Mouse (Mus musculus) cerebellum, adult 2 months (tissue): ENCODE measurements at regions not wholly inside any gene's neighbourhood (a gene's known extent, or its start where the extent isn't known, plus 50 kb on each side); places are given as distances from the start of the nearest gene placed in this dataset.

Source experiments
- DNase-seq, 2 experiments: peaks; one replicate each; pipeline ENCODE4 v3.0.0; 2021
- H3K27ac ChIP-seq: fragments of 200-500 bp; 2 replicates; pipeline ENCODE4 v1.5.1; 2012; ENCODE audit warnings: low read length, control low read depth, inconsistent platforms; ENCODE audit not compliant: insufficient read depth
- H3K27me3 ChIP-seq: fragments of 200-500 bp; 2 replicates; pipeline ENCODE4 v1.6.1; 2012; ENCODE audit warnings: inconsistent platforms, mild to moderate bottlenecking, low read length, moderate library complexity; ENCODE audit not compliant: control insufficient read depth, insufficient read depth
- H3K4me1 ChIP-seq: fragments of 200-500 bp; 2 replicates; pipeline ENCODE4 v1.6.1; 2011; ENCODE audit warnings: low read length; ENCODE audit not compliant: control insufficient read depth, insufficient read depth
- H3K4me3 ChIP-seq: fragments of 200-500 bp; replicated peaks from 2 replicates; pipeline ENCODE3; 2011; ENCODE audit warnings: mild to moderate bottlenecking, low read depth, low read length, control low read depth; ENCODE audit not compliant: insufficient read depth
- CTCF ChIP-seq: fragments of 200-500 bp; IDR thresholded peaks from 2 replicates; pipeline ENCODE4 v1.5.1; 2011; ENCODE audit warnings: low read depth, mild to moderate bottlenecking, control low read depth, low read length, moderate library complexity, borderline replicate concordance; ENCODE audit not compliant: insufficient read depth
- POLR2A ChIP-seq: fragments of 200-500 bp; IDR thresholded peaks from 2 replicates; pipeline ENCODE4 v1.6.1; 2011; ENCODE audit warnings: low read length, control low read depth, borderline replicate concordance; ENCODE audit not compliant: insufficient read depth
- WGBS: fragments of 180-500 bp; shearing (Covaris S2); methylation state at CpG from one replicate; pipeline ENCODE4 v1.1.7; 2018; 5-methylcytosine and 5-hydroxymethylcytosine counted together

- no peak overlapping the region for H3K27ac ChIP-seq
- no peaks in the 10 kb centered on the region for H3K27me3 ChIP-seq
- H3K4me3 ChIP-seq = no peak overlapping the region
- 16% methylated on average over 7 of the region's 7 CpGs for WGBS
- no peaks in the 10 kb centered on the region for H3K4me1 ChIP-seq
- no peak for DNase-seq
- TF ChIP-seq CTCF = no peak
- no peak for TF ChIP-seq POLR2A
Observed at GRCm38 (mm10) chr5:75756168-75756567, 181.5 kb downstream of the Kit start.

GRCm38 (mm10) chr5:75754356-75754755 lies 179.6 kb downstream of the Kit start:
- Histone ChIP-seq H3K27me3 (no peaks in the 10 kb centered on the region), H3K27ac (no peak overlapping the region), H3K4me1 (no peaks in the 10 kb centered on the region), H3K4me3 (no peak overlapping the region)
- WGBS = 42% methylated on average over 7 of the region's 7 CpGs
- TF ChIP-seq POLR2A = no peak
- TF ChIP-seq CTCF = no peak
- DNase-seq = no peak

GRCm38 (mm10) chr5:75745311-75745710 lies 170.6 kb downstream of the Kit start:
- DNase-seq = no peak
- H3K27me3 ChIP-seq = no peaks in the 10 kb centered on the region
- no peaks in the 10 kb centered on the region; the same call in 1 of the 2 replicates for H3K4me1 ChIP-seq
- WGBS = 85% methylated on average over 9 of the region's 9 CpGs
- no peak overlapping the region for H3K27ac ChIP-seq
- H3K4me3 ChIP-seq = no peak overlapping the region
- TF ChIP-seq POLR2A (no peak), CTCF (no peak)

- DNase-seq = no peak
- Histone ChIP-seq H3K4me3 (no peak overlapping the region), H3K27ac (no peak overlapping the region), H3K27me3 (no peaks in the 10 kb centered on the region), H3K4me1 (no peaks in the 10 kb centered on the region; the same call in 1 of the 2 replicates)
- TF ChIP-seq CTCF = no peak
- no peak for TF ChIP-seq POLR2A
- WGBS = 26% methylated on average over 6 of the region's 6 CpGs
Observed at GRCm38 (mm10) chr5:75744475-75745045, 169.8 kb downstream of the Kit start.

- Histone ChIP-seq H3K4me3 (no peak overlapping the region), H3K4me1 (no peaks in the 10 kb centered on the region; the same call in 1 of the 2 replicates), H3K27me3 (no peaks in the 10 kb centered on the region), H3K27ac (no peak overlapping the region)
- TF ChIP-seq CTCF (no peak), POLR2A (no peak)
- DNase-seq = no peak
- 28% methylated on average over 8 of the region's 8 CpGs for WGBS
Observed at GRCm38 (mm10) chr5:75739336-75739735, 164.6 kb downstream of the Kit start.

GRCm38 (mm10) chr5:75738445-75738844 lies 163.7 kb downstream of the Kit start:
- TF ChIP-seq CTCF (no peak), POLR2A (no peak)
- WGBS = 59% methylated on average over 2 of the region's 2 CpGs
- Histone ChIP-seq H3K4me1 (no peaks in the 10 kb centered on the region), H3K27ac (no peak overlapping the region), H3K4me3 (no peak overlapping the region), H3K27me3 (no peaks in the 10 kb centered on the region)
- no peak for DNase-seq

- TF ChIP-seq POLR2A (no peak), CTCF (no peak)
- WGBS = 88% methylated on average over 7 of the region's 7 CpGs
Observed at GRCm38 (mm10) chr5:75737752-75738151, 163.0 kb downstream of the Kit start.

GRCm38 (mm10) chr5:75736318-75736717 lies 161.6 kb downstream of the Kit start:
- Histone ChIP-seq H3K4me3 (no peak overlapping the region), H3K27me3 (no peaks in the 10 kb centered on the region; the same call in 1 of the 2 replicates), H3K4me1 (no peaks in the 10 kb centered on the region), H3K27ac (no peak overlapping the region)
- TF ChIP-seq CTCF (no peak), POLR2A (no peak)
- no peak for DNase-seq

More at GRCm38 (mm10) chr5:75737752-75738151, 163.0 kb downstream of the Kit start:
- Histone ChIP-seq H3K4me1 (no peaks in the 10 kb centered on the region), H3K27ac (no peak overlapping the region), H3K4me3 (no peak overlapping the region), H3K27me3 (no peaks in the 10 kb centered on the region)
- no peak for DNase-seq
